Mouse (Mus musculus): ENCODE data around the gene Gm597. TPM values are rescaled to one million over a fixed set of nuclear protein-coding genes. Genes with fewer than 3 reads are reported as not detected.

Gm597 gene
- polyA plus RNA-seq (2015; fragmentation: Nextera tagmentation; extraction: Ambion mirVana) = not detected in 2 replicates

DNA sequence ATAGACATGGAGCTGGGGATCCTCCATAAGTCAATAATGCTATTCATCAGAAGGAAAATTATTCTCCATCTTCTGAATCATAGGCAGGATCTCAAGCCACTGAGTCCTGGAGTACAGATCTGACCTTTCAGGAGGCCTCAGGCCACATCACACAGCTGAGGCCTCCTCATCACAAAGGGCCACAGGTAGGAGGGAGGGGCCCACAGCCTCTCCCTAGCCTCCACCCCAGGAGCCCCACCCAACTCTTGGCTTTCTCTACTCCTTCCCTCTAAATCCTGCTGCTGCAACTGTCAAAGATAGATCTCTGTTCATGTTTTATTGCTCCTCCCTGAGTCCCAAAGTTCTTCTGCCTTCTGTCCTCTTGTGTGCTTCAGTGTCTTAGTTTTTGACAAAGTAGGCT is at the start of gene Gm597:
TSS of gene Gm597 (minus strand) at position 101 of the 400 bp plus-strand sequence.
- DNase-seq (ENCODE audit: low spot score) = no peak

DNA sequence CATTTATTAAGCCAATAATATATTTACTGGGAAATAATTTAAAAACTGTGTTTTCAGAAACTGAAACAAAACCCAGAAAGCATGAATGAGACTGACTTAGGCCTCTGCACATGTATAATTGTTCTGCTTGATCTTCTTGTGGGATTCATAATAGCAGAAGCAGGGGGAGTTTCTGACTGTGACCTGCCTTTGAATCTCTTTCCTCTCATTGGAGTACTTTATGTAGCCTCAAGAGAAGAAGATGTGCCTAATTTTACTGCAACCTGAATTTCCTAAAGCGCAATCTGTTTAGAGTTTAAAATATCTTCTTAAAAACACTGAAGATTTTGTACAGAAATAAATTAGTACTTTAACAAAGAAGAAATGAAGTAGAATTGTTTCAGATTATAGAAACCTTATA is 27.6 kb upstream of the Gm597 start:
- no peak for DNase-seq (ENCODE audit: low spot score)

DNA sequence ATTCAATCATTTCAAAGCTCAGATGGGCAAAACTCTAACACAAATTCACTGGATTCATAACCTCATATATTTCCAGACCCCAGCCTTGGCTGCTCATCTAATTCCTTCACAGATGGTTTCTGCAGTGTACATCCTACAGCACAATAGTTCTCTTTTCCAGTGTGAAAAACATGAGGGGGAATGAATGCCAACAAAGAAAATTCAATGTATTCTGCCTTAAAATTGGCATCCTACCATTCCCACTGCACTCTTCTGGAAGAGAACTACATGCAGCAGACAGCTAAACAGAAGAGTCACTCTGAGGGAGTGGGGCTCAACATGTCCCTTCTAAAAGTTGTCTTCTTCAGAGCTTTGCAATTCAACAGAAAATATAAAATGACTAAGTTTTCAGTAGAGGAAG is 26.6 kb upstream of the Gm597 start:
- DNase-seq (ENCODE audit: low spot score) = no peak

DNA sequence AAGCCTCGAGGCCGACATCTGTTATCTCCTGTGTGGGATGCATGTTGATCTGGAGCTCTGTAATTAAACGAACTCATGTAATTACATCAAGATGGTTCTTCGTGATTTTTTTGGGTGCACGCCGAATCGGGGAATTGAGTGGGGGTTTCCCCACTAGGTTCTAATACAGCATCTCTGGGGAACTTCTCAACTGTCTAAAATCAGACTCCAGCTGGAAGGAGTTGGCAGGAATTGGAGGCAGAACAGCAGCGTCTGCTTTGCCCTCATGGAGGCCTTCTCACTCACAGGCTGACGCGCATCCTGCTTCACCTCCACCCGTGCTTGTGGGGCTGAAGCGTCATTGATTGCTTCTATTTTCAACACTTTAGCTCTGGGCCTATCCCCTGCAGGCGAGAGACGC is 20.8 kb upstream of the Gm597 start:
- DNase-seq (ENCODE audit: low spot score) = no peak

Measured in thymus, postnatal 0 days (tissue).